Mouse (Mus musculus) brain, embryonic 14.5 days (tissue): Measurements from ENCODE around the gene 9530077C05Rik.

Experiments used
- CTCF ChIP-seq: fragments of 200-500 bp; IDR thresholded peaks from 2 replicates; pipeline ENCODE4 v1.5.1; 2012; ENCODE audit warnings: inconsistent platforms, mild to moderate bottlenecking, moderate library complexity, borderline replicate concordance; ENCODE audit not compliant: insufficient read depth, insufficient read length; ENCODE audit errors: extremely low read depth
- POLR2A ChIP-seq: fragments of 200-500 bp; IDR thresholded peaks from 2 replicates; pipeline ENCODE4 v1.6.1; 2012; ENCODE audit warnings: mild to moderate bottlenecking, inconsistent platforms, borderline replicate concordance; ENCODE audit not compliant: poor library complexity, insufficient read depth, insufficient read length, severe bottlenecking; ENCODE audit errors: extremely low read depth

DNA sequence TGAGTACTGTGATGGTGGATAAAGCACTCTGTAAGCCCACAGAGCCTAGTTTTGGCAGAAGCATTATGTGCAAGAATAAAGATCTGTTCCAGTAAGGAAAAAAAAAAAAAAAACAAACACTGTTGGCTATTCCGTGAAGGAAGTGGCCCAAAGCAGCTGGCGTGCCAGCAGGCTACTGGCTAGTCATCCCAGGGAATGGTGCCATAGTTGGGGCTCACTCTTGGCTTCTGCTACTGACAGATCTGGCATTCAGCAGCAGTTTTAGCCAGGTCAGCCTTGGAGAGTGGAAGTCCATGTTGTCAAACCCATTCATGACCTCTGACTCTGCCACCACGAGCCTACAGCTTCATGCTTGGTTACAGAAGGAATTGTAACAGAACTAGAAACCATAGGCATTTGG is 50.6 kb downstream of the 9530077C05Rik start:
- TF ChIP-seq POLR2A (no peak), CTCF (no peak)
